Mouse (Mus musculus) erythroblast, embryonic 14.5 days (primary cell): ENCODE results near the gene Gm44.
"Not testable (repeated sequence)": the region's sequence is repeated elsewhere in the genome, so short reads cannot be mapped to it uniquely, and the experiment has no call there.

ENCODE experiments used
- GATA1 ChIP-seq: IDR thresholded peaks from 2 replicates; pipeline ENCODE4 v1.6.1; 2012; ENCODE audit warnings: low read length, inconsistent platforms, mixed read lengths
- TAL1 ChIP-seq: IDR thresholded peaks from 3 replicates; pipeline ENCODE4 v1.6.1; 2012; ENCODE audit warnings: low read length, inconsistent platforms, mixed read lengths

DNA sequence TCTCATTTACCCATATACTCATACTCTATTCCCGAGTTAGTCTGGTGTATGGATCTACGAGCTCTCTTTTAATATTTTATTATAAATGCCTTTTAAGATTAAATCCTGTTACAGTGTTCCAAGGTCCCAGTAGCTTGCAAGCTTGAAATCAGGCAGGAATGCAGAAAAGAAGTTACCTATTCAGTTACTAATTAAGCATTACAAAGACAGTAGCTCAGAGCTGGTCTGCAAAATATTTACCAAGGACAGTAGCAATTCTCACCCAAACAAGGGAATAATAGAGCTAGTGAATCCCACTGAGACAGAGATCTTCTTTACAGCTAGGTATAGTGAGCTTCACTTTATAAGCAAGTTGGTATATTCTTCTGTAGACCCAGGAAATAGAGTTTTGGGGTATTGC is 46.3 kb downstream of the Gm44 start:
- TF ChIP-seq TAL1, GATA1: not testable (repeated sequence)
